Mouse (Mus musculus) liver, embryonic 11.5 days (tissue): ENCODE data around the gene Notch4. TPM values are rescaled to one million over a fixed set of nuclear protein-coding genes. Genes with fewer than 3 reads are reported as not detected.

Experiments
- ATAC-seq: fragments of 200-750 bp; cut with Nextera tagmentation; replicated peaks from 2 replicates; pipeline ENCODE4 v1.8.0; 2017; ENCODE audit warnings: moderate number of reproducible peaks, mild to moderate bottlenecking, moderate TSS enrichment, moderate library complexity; ENCODE audit not compliant: low FRiP score
- DNase-seq: peaks from one replicate; pipeline ENCODE4 v3.0.0-alpha.2; 2017; ENCODE audit warnings: low spot score
- H3K27ac ChIP-seq: fragments of 300-500 bp; sonication (generic); 2 replicates; pipeline ENCODE4 v1.5.1; 2014; ENCODE audit warnings: mild to moderate bottlenecking, low read depth, low read length, control low read depth
- H3K27me3 ChIP-seq: fragments of 300-500 bp; sonication (generic); replicated peaks from 2 replicates; pipeline ENCODE4 v1.6.1; 2014; ENCODE audit warnings: low read length, mixed read lengths; ENCODE audit not compliant: control insufficient read depth, insufficient read depth
- H3K36me3 ChIP-seq: fragments of 300-500 bp; sonication (generic); 2 replicates; pipeline ENCODE4 v1.6.1; 2014; ENCODE audit warnings: mild to moderate bottlenecking, low read length, moderate library complexity, mixed read lengths; ENCODE audit not compliant: control insufficient read depth, insufficient read depth
- H3K4me1 ChIP-seq: fragments of 300-500 bp; sonication (generic); replicated peaks from 2 replicates; pipeline ENCODE4 v1.6.1; 2014; ENCODE audit warnings: low read length, mixed read lengths; ENCODE audit not compliant: control insufficient read depth, insufficient read depth
- H3K4me2 ChIP-seq: fragments of 300-500 bp; sonication (generic); 2 replicates; pipeline ENCODE4 v1.6.1; 2014; ENCODE audit warnings: mild to moderate bottlenecking, control low read depth, moderate library complexity
- H3K4me3 ChIP-seq: fragments of 300-500 bp; sonication (generic); 2 replicates; pipeline ENCODE4 v1.5.1; 2014; ENCODE audit warnings: low read depth, low read length, control low read depth
- H3K9ac ChIP-seq: fragments of 300-500 bp; sonication (generic); 2 replicates; pipeline ENCODE4 v1.6.1; 2014; ENCODE audit warnings: low read depth, low read length, control low read depth
- H3K9me3 ChIP-seq: fragments of 300-500 bp; sonication (generic); 2 replicates; pipeline ENCODE4 v1.6.1; 2016; ENCODE audit warnings: low read length, inconsistent platforms, mixed read lengths; ENCODE audit not compliant: control insufficient read depth
- WGBS: fragments of 180-500 bp; shearing (Covaris S2); extraction: QIAGEN DNeasy Blood & Tissue Kit; methylation state at CpG from one replicate; pipeline ENCODE4 v1.1.7; 2014; 5-methylcytosine and 5-hydroxymethylcytosine counted together
- polyA plus RNA-seq: library from polyadenylated mRNA; unstranded; fragments of >200 nt; fragmentation: Nextera tagmentation; extraction: Ambion mirVana; gene quantifications from 2 replicates; pipeline ENCODE4 v1.2.1, GENCODE M21; 2014

The Notch4 gene
- polyA plus RNA-seq, 1 experiment from 2014 or later = 4.1 TPM

DNA sequence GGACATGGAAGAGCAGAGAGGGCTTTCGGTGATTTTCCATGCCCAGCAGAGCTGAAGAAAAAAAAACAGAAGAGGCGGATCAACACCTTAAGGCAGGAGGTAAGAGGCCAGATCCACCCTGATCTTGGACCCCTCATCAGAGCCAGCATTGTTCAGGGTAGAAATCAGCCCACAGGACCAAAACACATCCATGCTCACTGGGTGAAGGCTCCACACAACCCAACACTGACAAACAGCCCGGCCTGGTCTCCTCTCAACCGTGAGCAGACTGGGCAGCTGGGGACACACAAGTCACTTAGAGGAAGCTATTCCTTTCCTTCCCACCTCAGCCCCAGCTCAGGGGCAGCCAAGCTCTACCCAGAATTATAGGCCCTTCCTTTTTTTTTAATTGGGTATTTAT is 16.5 kb upstream of the Notch4 start:
- DNase-seq = no peak
- Histone ChIP-seq H3K36me3 (no peaks in the 10 kb centered on the region), H3K4me1 (no peaks in the 10 kb centered on the region), H3K9me3 (no peaks in the 10 kb centered on the region), H3K27ac (no peak overlapping the region), H3K27me3 (no peaks in the 10 kb centered on the region), H3K4me3 (no peak overlapping the region), H3K9ac (no peak overlapping the region), H3K4me2 (no peak overlapping the region)
- ATAC-seq = no peak
- WGBS = 86% methylated on average over 4 of the region's 4 CpGs

DNA sequence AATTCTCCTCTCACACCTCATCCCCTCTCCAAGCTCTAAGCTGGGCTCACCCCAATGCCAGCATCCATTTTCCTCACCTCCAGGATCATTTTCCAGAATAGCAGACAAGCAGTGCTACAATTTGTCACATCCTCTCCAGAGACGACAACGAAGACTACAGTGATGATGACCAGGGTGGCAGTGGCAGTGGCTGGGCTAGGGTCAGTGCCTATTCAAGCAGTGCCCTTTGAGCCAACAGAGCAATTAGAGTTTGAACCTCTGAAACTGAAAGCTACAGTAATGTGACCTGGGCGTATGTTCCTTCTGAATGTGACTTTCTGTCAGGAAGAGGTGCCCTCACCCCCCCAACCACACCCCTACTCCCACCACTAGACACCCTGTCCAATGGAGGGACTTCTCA is 14.9 kb upstream of the Notch4 start:
- ATAC-seq (no peak), DNase-seq (no peak)
- Histone ChIP-seq H3K4me2 (no peak overlapping the region), H3K9ac (no peak overlapping the region), H3K4me3 (no peak overlapping the region), H3K9me3 (no peaks in the 10 kb centered on the region), H3K27me3 (no peaks in the 10 kb centered on the region), H3K36me3 (no peaks in the 10 kb centered on the region), H3K4me1 (no peaks in the 10 kb centered on the region), H3K27ac (no peak overlapping the region)
- WGBS = 88% methylated on average over 3 of the region's 3 CpGs

DNA sequence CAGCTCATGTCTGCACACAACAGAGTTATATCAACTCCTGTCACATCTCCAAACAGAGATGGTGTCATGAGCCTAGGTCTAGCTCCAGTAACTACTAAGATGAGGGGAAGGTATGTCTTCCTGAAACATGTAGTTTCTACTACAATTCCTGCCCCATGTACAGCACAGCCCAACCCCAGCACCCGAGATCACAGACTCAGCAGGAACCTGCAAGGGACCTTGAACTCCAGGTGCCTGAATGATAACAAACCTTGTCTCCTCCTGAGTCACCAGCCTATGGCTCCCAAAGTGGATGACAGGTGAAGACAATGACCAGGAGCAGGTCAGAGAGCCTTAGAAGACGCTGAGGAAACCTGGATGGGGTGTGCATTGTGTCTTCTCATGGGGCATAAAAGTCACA is 14.2 kb upstream of the Notch4 start:
- Histone ChIP-seq H3K4me3 (no peak overlapping the region), H3K9ac (no peak overlapping the region), H3K9me3 (no peaks in the 10 kb centered on the region), H3K36me3 (no peaks in the 10 kb centered on the region), H3K27me3 (no peaks in the 10 kb centered on the region), H3K4me1 (no peaks in the 10 kb centered on the region), H3K4me2 (no peak overlapping the region), H3K27ac (no peak overlapping the region)
- ATAC-seq (no peak), DNase-seq (no peak)
- 74% methylated on average over 2 of the region's 2 CpGs for WGBS

DNA sequence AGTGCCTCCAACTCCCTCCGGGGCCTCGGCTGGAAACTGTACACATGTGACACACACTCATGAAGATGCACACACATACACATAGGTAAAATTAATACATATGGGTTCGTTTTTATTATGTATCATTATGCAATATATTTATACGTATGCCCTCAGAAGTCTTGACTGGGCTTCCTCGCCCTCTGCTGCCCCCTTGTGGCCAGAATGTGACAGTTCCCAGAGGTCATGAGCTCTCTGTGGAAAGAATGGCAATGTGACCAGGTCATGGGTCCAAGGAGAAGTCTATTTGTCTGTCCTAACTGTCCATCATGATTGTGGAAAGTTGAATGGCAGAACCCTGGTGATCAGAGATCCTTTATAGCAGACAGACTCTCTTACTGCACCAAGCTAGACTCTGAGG is 8.6 kb upstream of the Notch4 start:
- H3K4me1 ChIP-seq = no peaks in the 10 kb centered on the region
- no peak for ATAC-seq
- H3K4me2 ChIP-seq = no peak overlapping the region
- H3K9ac ChIP-seq = no peak overlapping the region
- no peaks in the 10 kb centered on the region for H3K27me3 ChIP-seq
- peak; percentile 69 for DNase-seq
- H3K27ac ChIP-seq = no peak overlapping the region
- H3K36me3 ChIP-seq = no peaks in the 10 kb centered on the region
- no peaks in the 10 kb centered on the region for H3K9me3 ChIP-seq
- WGBS = 20% methylated on average over 5 of the region's 5 CpGs
- H3K4me3 ChIP-seq = no peak overlapping the region

DNA sequence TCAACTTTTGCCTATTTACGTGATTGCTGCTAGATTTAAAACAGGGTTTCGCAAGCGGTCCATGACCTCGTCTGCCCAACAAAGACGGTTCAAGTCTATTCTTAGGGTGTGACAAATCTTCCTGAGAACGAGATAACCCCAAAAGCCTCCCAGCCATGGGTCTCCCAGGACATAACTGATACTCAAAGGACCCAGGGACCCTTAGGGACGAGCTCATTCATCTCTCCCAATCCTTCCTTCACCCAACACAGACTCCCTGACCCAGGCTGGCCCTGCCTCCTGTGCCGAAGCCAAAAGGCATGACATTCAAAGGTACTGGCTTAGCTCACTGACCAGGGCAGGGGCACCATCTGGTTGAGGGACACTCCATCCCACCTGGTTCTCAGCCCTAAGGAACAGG is 7.7 kb upstream of the Notch4 start:
- H3K36me3 ChIP-seq = no peaks in the 10 kb centered on the region
- no peaks in the 10 kb centered on the region for H3K4me1 ChIP-seq
- H3K9ac ChIP-seq = no peak overlapping the region
- no peak overlapping the region for H3K4me3 ChIP-seq
- no peak overlapping the region for H3K4me2 ChIP-seq
- no peak for ATAC-seq
- no peak overlapping the region for H3K27ac ChIP-seq
- H3K9me3 ChIP-seq = no peaks in the 10 kb centered on the region
- H3K27me3 ChIP-seq = no peaks in the 10 kb centered on the region
- 71% methylated on average over 8 of the region's 8 CpGs for WGBS
- DNase-seq = no peak

DNA sequence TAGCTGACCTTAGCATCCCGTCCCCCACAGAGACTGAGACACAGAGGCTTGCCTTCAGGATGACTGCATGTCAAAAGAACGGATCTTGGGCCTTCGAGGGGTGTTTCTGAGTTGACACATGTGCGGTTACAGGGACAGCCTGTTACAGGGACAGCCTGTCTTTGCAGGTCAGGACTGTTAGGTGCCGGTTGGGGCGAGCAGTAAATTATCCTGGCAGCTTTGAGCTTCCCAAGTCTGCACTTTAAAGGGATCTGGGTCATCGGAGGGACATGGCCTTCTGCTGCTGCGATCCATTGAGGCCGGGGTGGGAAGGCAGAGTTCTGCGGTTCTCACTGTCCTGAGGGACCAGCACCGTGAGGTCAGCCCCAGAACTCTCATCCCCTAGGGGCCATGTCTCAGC is 6.7 kb upstream of the Notch4 start:
- no peak overlapping the region for H3K9ac ChIP-seq
- no peaks in the 10 kb centered on the region for H3K4me1 ChIP-seq
- DNase-seq (no peak), ATAC-seq (no peak)
- no peaks in the 10 kb centered on the region for H3K27me3 ChIP-seq
- no peaks in the 10 kb centered on the region for H3K9me3 ChIP-seq
- H3K27ac ChIP-seq = no peak overlapping the region
- WGBS = 69% methylated on average over 11 of the region's 11 CpGs
- H3K4me3 ChIP-seq = no peak overlapping the region
- H3K36me3 ChIP-seq = no peaks in the 10 kb centered on the region
- H3K4me2 ChIP-seq = no peak overlapping the region

GRCm38 (mm10) chr17:34559116-34559515 is 5.0 kb upstream of the Notch4 start:
- H3K36me3 ChIP-seq = no peaks in the 10 kb centered on the region
- ATAC-seq = no peak
- no peaks in the 10 kb centered on the region for H3K9me3 ChIP-seq
- no peaks in the 10 kb centered on the region for H3K27me3 ChIP-seq
- DNase-seq = no peak
- H3K4me1 ChIP-seq = peaks cover 2% of the 10 kb centered on the region
- WGBS = 79% methylated on average over 7 of the region's 7 CpGs
- H3K4me3 ChIP-seq = no peak overlapping the region
- no peak overlapping the region for H3K9ac ChIP-seq
- no peak overlapping the region for H3K4me2 ChIP-seq
- no peak overlapping the region for H3K27ac ChIP-seq

DNA sequence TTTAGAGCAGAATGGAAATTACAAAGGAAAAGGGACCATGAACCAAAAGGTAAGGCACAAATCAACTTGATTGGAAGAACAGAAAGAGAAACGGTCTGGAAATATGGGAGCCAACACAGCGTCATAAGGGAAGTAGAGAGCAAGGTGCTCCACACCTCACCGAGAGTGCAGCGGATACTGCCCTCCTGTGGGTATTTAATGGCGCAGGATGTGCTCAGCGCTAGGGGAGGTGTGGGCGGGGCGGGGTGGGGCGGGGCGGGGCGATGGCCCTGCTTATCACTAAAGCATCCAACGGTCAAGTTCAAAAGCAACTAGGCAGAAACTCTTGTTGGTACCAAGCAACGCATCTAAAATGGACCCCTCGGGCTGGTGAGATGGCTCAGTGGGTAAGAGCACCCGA is 4.2 kb upstream of the Notch4 start:
- DNase-seq (no peak), ATAC-seq (no peak; the same call in 1 of the 2 replicates)
- H3K4me3 ChIP-seq = no peak overlapping the region
- WGBS = 21% methylated on average over 15 of the region's 15 CpGs
- no peak overlapping the region for H3K4me2 ChIP-seq
- H3K9me3 ChIP-seq = no peaks in the 10 kb centered on the region
- H3K4me1 ChIP-seq = peaks cover 6% of the 10 kb centered on the region
- H3K27ac ChIP-seq = no peak overlapping the region
- no peaks in the 10 kb centered on the region for H3K27me3 ChIP-seq
- no peak overlapping the region for H3K9ac ChIP-seq
- no peaks in the 10 kb centered on the region for H3K36me3 ChIP-seq

DNA sequence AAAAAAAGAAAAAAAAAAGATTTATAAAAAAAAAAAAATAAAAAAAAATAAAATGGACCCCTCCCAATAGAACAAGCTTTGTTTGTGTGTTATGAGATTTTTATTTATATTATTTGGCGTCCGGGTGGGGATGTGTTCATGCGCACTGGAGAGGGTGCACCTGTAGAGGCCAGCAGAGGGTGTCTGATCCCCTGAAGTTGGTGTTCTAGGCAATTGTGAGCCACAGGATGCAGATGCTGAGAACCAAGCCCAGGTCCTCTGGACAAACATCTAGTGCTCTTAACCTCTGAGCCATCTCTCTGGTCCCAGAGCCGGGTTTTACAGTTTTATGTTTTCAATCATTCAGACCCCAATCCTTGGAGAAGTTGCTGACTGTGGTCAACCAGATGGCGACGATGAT is 3.6 kb upstream of the Notch4 start:
- ATAC-seq = no peak
- H3K27me3 ChIP-seq = no peaks in the 10 kb centered on the region
- no peak for DNase-seq
- no peaks in the 10 kb centered on the region for H3K9me3 ChIP-seq
- no peak overlapping the region for H3K9ac ChIP-seq
- no peak overlapping the region for H3K4me2 ChIP-seq
- peaks cover 6% of the 10 kb centered on the region for H3K4me1 ChIP-seq
- H3K4me3 ChIP-seq = no peak overlapping the region
- no peak overlapping the region for H3K27ac ChIP-seq
- 87% methylated on average over 6 of the region's 6 CpGs for WGBS
- H3K36me3 ChIP-seq = no peaks in the 10 kb centered on the region
